Mouse (Mus musculus): ENCODE data around the gene Zscan2. TPM values are rescaled to one million over a fixed set of nuclear protein-coding genes. Genes with fewer than 3 reads are reported as not detected.

The Zscan2 gene
- polyA plus RNA-seq, 1 experiment from 2014 or later, result 0.37 TPM

GRCm38 (mm10) chr7:80844691-80845090 lies 16.0 kb upstream of the Zscan2 start:
- DNase-seq, result no peak
- H3K4me1 ChIP-seq (replicated peaks), result peaks cover 9% of the 10 kb centered on the region; the same call in 1 of the 2 replicates
- H3K27me3 ChIP-seq, result no peaks in the 10 kb centered on the region
- H3K9ac ChIP-seq, result no peak overlapping the region
- no peak for ATAC-seq (ENCODE audit: low read depth)
- H3K27ac ChIP-seq, result no peak overlapping the region
- no peaks in the 10 kb centered on the region for H3K36me3 ChIP-seq
- WGBS (ENCODE audit: insufficient replicate concordance), result 84% methylated on average over 12 of the region's 12 CpGs
- H3K4me3 ChIP-seq (replicated peaks), result no peak overlapping the region
- no peaks in the 10 kb centered on the region for H3K9me3 ChIP-seq (replicated peaks)
- no peak overlapping the region for H3K4me2 ChIP-seq

DNA sequence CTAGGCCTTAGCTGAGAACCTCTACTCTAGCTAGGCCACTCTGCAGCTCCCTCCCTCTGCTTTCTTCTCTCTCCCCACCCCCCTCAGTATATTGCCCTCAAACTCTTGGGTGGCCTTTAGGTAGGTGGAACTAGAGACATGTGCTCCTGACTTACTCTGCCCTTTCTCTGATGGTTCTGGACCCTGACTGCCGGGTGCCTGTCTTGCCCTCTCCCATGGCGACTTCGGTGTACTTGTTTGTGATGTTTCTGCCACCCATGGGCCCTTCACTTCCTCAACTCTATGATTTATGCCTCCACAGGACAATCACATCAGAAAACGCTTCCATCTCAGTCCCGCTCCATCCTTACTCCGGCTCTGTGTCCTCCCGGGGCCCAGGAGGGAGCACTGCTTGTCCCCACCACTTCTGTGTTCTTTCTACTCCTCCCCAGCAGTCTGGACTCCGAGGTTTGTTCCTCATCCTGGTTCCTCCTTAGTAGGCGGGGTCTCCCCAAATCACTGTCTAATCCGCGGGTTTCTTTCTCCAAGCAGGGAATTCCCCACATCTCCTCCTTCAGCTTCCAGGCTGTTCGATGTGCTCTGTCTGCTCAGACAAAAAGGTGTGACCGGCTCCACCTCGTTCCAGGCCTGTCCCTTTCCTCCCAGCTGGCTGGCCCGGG lies 15.0 kb upstream of the Zscan2 start:
- ATAC-seq (ENCODE audit: low read depth), result no peak
- H3K27me3 ChIP-seq, result no peaks in the 10 kb centered on the region
- 64% methylated on average over 15 of the region's 15 CpGs for WGBS (ENCODE audit: insufficient replicate concordance)
- no peak overlapping the region for H3K4me2 ChIP-seq
- 0 out of 2 replicates have a peak, but pooled peaks cover 6% of the 10 kb centered on the region for H3K4me1 ChIP-seq (replicated peaks)
- no peak for DNase-seq
- H3K9me3 ChIP-seq (replicated peaks), result no peaks in the 10 kb centered on the region
- no peak overlapping the region for H3K27ac ChIP-seq
- no peak overlapping the region for H3K4me3 ChIP-seq (replicated peaks)
- no peaks in the 10 kb centered on the region for H3K36me3 ChIP-seq
- H3K9ac ChIP-seq, result no peak overlapping the region

GRCm38 (mm10) chr7:80846280-80846678 lies 14.4 kb upstream of the Zscan2 start:
- Histone ChIP-seq H3K27ac (no peak overlapping the region), H3K4me1 (replicated peaks) (0 out of 2 replicates have a peak, but pooled peaks cover 6% of the 10 kb centered on the region), H3K4me2 (no peak overlapping the region), H3K36me3 (no peaks in the 10 kb centered on the region), H3K4me3 (replicated peaks) (no peak overlapping the region), H3K9me3 (replicated peaks) (no peaks in the 10 kb centered on the region), H3K27me3 (no peaks in the 10 kb centered on the region), H3K9ac (no peak overlapping the region)
- no peak for ATAC-seq (ENCODE audit: low read depth)
- no peak for DNase-seq
- 77% methylated on average over 10 of the region's 10 CpGs for WGBS (ENCODE audit: insufficient replicate concordance)

GRCm38 (mm10) chr7:80846709-80847108 lies 14.0 kb upstream of the Zscan2 start:
- H3K9me3 ChIP-seq (replicated peaks), result no peaks in the 10 kb centered on the region
- H3K4me2 ChIP-seq, result no peak overlapping the region
- H3K36me3 ChIP-seq, result no peaks in the 10 kb centered on the region
- DNase-seq (no peak), ATAC-seq (ENCODE audit: low read depth) (no peak)
- H3K4me1 ChIP-seq (replicated peaks), result 0 out of 2 replicates have a peak, but pooled peaks cover 6% of the 10 kb centered on the region
- 63% methylated on average over 5 of the region's 5 CpGs for WGBS (ENCODE audit: insufficient replicate concordance)
- no peak overlapping the region for H3K4me3 ChIP-seq (replicated peaks)
- no peaks in the 10 kb centered on the region for H3K27me3 ChIP-seq
- no peak overlapping the region for H3K27ac ChIP-seq
- H3K9ac ChIP-seq, result no peak overlapping the region

- DNase-seq (no peak), ATAC-seq (ENCODE audit: low read depth) (no peak)
- Histone ChIP-seq H3K9me3 (replicated peaks) (no peaks in the 10 kb centered on the region), H3K27me3 (no peaks in the 10 kb centered on the region), H3K36me3 (no peaks in the 10 kb centered on the region), H3K9ac (no peak overlapping the region), H3K4me2 (no peak overlapping the region), H3K4me3 (replicated peaks) (no peak overlapping the region), H3K27ac (no peak overlapping the region), H3K4me1 (replicated peaks) (0 out of 2 replicates have a peak, but pooled peaks cover 6% of the 10 kb centered on the region)
- 42% methylated on average over 2 of the region's 2 CpGs for WGBS (ENCODE audit: insufficient replicate concordance)
Observed at GRCm38 (mm10) chr7:80849267-80849666, 11.5 kb upstream of the Zscan2 start.

GRCm38 (mm10) chr7:80849710-80850109 lies 11.0 kb upstream of the Zscan2 start:
- Histone ChIP-seq H3K4me2 (no peak overlapping the region), H3K4me3 (replicated peaks) (no peak overlapping the region), H3K4me1 (replicated peaks) (0 out of 2 replicates have a peak, but pooled peaks cover 6% of the 10 kb centered on the region), H3K9me3 (replicated peaks) (no peaks in the 10 kb centered on the region), H3K27me3 (no peaks in the 10 kb centered on the region), H3K9ac (no peak overlapping the region), H3K36me3 (no peaks in the 10 kb centered on the region), H3K27ac (no peak overlapping the region)
- WGBS (ENCODE audit: insufficient replicate concordance), result 17% methylated on average over 4 of the region's 4 CpGs
- no peak; the same call in 1 of the 2 replicates for ATAC-seq (ENCODE audit: low read depth)
- DNase-seq, result peak; percentile 26

GRCm38 (mm10) chr7:80850520-80850919 lies 10.2 kb upstream of the Zscan2 start:
- 69% methylated on average over 5 of the region's 5 CpGs for WGBS (ENCODE audit: insufficient replicate concordance)

GRCm38 (mm10) chr7:80853218-80853617 lies 7.5 kb upstream of the Zscan2 start:
- Histone ChIP-seq H3K9ac (no peak overlapping the region), H3K36me3 (no peaks in the 10 kb centered on the region), H3K27ac (no peak overlapping the region), H3K9me3 (replicated peaks) (no peaks in the 10 kb centered on the region), H3K4me1 (replicated peaks) (0 out of 2 replicates have a peak, but pooled peaks cover 6% of the 10 kb centered on the region), H3K4me2 (no peak overlapping the region), H3K27me3 (no peaks in the 10 kb centered on the region), H3K4me3 (replicated peaks) (no peak overlapping the region)
- DNase-seq (no peak), ATAC-seq (ENCODE audit: low read depth) (no peak)
- WGBS (ENCODE audit: insufficient replicate concordance), result 83% methylated on average over 3 of the region's 3 CpGs

More at GRCm38 (mm10) chr7:80850520-80850919, 10.2 kb upstream of the Zscan2 start:
- no peaks in the 10 kb centered on the region for H3K9me3 ChIP-seq (replicated peaks)
- no peak overlapping the region for H3K27ac ChIP-seq
- H3K9ac ChIP-seq, result no peak overlapping the region
- no peak overlapping the region for H3K4me2 ChIP-seq
- ATAC-seq (ENCODE audit: low read depth), result no peak
- H3K4me3 ChIP-seq (replicated peaks), result no peak overlapping the region
- no peaks in the 10 kb centered on the region for H3K27me3 ChIP-seq
- 0 out of 2 replicates have a peak, but pooled peaks cover 6% of the 10 kb centered on the region for H3K4me1 ChIP-seq (replicated peaks)
- no peak for DNase-seq
- no peaks in the 10 kb centered on the region for H3K36me3 ChIP-seq

DNA sequence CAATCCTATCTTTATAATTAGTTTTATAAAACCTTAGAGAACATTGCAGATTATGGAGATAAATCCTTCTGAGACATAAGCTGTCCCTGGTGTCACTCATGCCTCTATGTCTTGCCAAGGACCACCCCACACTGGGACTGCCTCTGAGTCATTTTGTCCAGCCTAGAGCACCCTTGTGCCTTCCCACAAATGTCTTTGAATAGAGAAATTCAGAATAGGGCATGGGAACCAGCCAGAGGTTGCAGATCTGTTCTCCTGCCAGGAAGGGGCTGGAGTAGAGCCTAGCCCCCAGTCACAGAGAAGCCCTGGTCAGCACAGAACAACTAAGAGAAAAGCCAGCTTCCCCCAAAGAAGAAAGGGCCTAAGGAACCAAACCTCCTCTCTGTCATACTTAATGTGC lies 5.4 kb upstream of the Zscan2 start:
- H3K4me1 ChIP-seq (replicated peaks), result peaks cover 6% of the 10 kb centered on the region
- H3K4me2 ChIP-seq, result no peak overlapping the region
- H3K9me3 ChIP-seq (replicated peaks), result no peaks in the 10 kb centered on the region
- no peak overlapping the region for H3K4me3 ChIP-seq (replicated peaks)
- DNase-seq, result no peak
- no peaks in the 10 kb centered on the region for H3K36me3 ChIP-seq
- no peak for ATAC-seq (ENCODE audit: low read depth)
- no peak overlapping the region for H3K27ac ChIP-seq
- H3K9ac ChIP-seq, result no peak overlapping the region
- H3K27me3 ChIP-seq, result no peaks in the 10 kb centered on the region

- 8% methylated on average over 6 of the region's 6 CpGs for WGBS (ENCODE audit: insufficient replicate concordance)
- Histone ChIP-seq H3K4me2 (no peak overlapping the region), H3K9me3 (replicated peaks) (no peaks in the 10 kb centered on the region), H3K4me1 (replicated peaks) (peaks cover 22% of the 10 kb centered on the region), H3K27ac (no peak overlapping the region), H3K9ac (no peak overlapping the region), H3K27me3 (no peaks in the 10 kb centered on the region), H3K36me3 (no peaks in the 10 kb centered on the region), H3K4me3 (replicated peaks) (no peak overlapping the region)
- DNase-seq (peak; percentile 54), ATAC-seq (ENCODE audit: low read depth) (no peak)
Observed at GRCm38 (mm10) chr7:80857181-80857580, 3.5 kb upstream of the Zscan2 start.

DNA sequence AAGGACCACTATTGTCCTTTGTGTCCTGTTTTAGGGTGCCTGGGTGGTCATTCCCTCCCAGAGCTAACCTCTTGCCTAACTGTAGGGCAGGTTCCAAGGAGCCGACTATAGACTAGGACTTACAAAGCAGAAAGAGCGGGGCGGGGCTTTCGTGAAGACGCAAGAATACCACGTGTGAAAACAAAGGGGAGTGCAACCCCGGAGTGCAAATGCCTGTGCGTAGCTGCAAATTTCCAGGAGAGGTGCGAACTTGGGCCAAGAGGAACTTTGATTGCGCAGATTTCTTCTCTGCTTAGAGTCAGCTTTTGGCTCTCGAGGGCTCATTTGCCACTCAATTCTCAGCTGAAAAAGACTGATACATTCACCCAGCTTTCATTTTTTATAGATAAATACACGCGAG lies 493 bp upstream of the Zscan2 start:
- peak overlapping the region; percentile 83 for H3K4me3 ChIP-seq (replicated peaks)
- no peaks in the 10 kb centered on the region for H3K36me3 ChIP-seq
- no peaks in the 10 kb centered on the region for H3K27me3 ChIP-seq
- no peaks in the 10 kb centered on the region for H3K9me3 ChIP-seq (replicated peaks)
- no peak overlapping the region for H3K27ac ChIP-seq
- peak overlapping the region; percentile 59 for H3K9ac ChIP-seq
- WGBS (ENCODE audit: insufficient replicate concordance), result 0% methylated on average over 13 of the region's 13 CpGs
- peaks cover 41% of the 10 kb centered on the region for H3K4me1 ChIP-seq (replicated peaks)
- ATAC-seq (ENCODE audit: low read depth) (peak; percentile 29; the same call in 1 of the 2 replicates), DNase-seq (peak; percentile 56)
- peak overlapping the region; percentile 93 for H3K4me2 ChIP-seq

DNA sequence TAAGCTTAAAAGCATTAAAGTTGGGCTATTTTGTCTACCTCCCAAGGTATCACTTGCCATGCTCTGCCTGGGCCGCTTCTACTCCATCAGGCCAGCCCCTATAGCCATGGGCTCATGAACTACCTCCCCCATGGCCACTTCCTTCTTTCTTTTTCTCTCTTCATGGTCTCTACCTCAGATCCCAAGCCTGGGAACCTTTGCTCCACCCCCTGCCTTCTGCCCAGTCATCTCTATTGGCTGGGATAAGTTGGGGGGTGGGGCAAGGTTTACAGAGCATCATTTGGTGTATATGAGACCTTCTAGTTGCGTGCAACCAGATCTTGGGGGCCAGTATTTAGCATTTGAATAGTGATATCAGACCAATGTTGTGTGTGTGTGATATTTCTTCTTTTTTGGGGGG lies 1.8 kb downstream of the Zscan2 start:
- H3K27me3 ChIP-seq, result no peaks in the 10 kb centered on the region
- DNase-seq (no peak), ATAC-seq (ENCODE audit: low read depth) (no peak)
- H3K36me3 ChIP-seq, result no peaks in the 10 kb centered on the region
- peaks cover 63% of the 10 kb centered on the region for H3K4me1 ChIP-seq (replicated peaks)
- H3K27ac ChIP-seq, result no peak overlapping the region
- H3K4me3 ChIP-seq (replicated peaks), result no peak overlapping the region
- no peak overlapping the region for H3K4me2 ChIP-seq
- H3K9ac ChIP-seq, result no peak overlapping the region
- 55% methylated on average over 2 of the region's 2 CpGs for WGBS (ENCODE audit: insufficient replicate concordance)
- H3K9me3 ChIP-seq (replicated peaks), result no peaks in the 10 kb centered on the region

Measured in liver, embryonic 13.5 days (tissue).